Mouse (Mus musculus): ENCODE data around the gene Twistnb.

GRCm38 (mm10) chr12:33411580-33412151, 17.8 kb upstream of the Twistnb start:
- TF ChIP-seq ZNF384 (IDR thresholded peaks at IDR 0.05; ENCODE audit: low read depth, low read length), result no peak
- no peak for TF ChIP-seq CHD2 (IDR thresholded peaks at IDR 0.05; ENCODE audit: low read depth, low read length)
